Mouse (Mus musculus) embryonic facial prominence, embryonic 12.5 days (tissue): Measurements from ENCODE around the gene Ltbp4. TPM values are rescaled to one million over a fixed set of nuclear protein-coding genes. Genes with fewer than 3 reads are reported as not detected.

Experiments
- ATAC-seq: fragments of 200-750 bp; cut with Nextera tagmentation; 2 replicates; pipeline ENCODE4 v1.8.0; 2017; ENCODE audit not compliant: insufficient number of reproducible peaks, insufficient read depth, low FRiP score, low TSS enrichment
- H3K27ac ChIP-seq: fragments of 300-500 bp; sonication (generic); 2 replicates; pipeline ENCODE4 v1.5.1; 2016; ENCODE audit warnings: mild to moderate bottlenecking
- H3K27me3 ChIP-seq: fragments of 300-500 bp; sonication (generic); 2 replicates; pipeline ENCODE4 v1.6.1; 2016; ENCODE audit warnings: mild to moderate bottlenecking, moderate library complexity
- H3K36me3 ChIP-seq: fragments of 300-500 bp; sonication (generic); 2 replicates; pipeline ENCODE4 v1.6.1; 2016; ENCODE audit warnings: mild to moderate bottlenecking
- H3K4me1 ChIP-seq: fragments of 300-500 bp; sonication (generic); 2 replicates; pipeline ENCODE4 v1.6.1; 2016
- H3K4me2 ChIP-seq: fragments of 300-500 bp; sonication (generic); replicated peaks from 2 replicates; pipeline ENCODE4 v1.6.1; 2016; ENCODE audit warnings: mild to moderate bottlenecking, moderate library complexity
- H3K4me3 ChIP-seq: fragments of 300-500 bp; sonication (generic); 2 replicates; pipeline ENCODE4 v1.5.1; 2016; ENCODE audit warnings: mild to moderate bottlenecking
- H3K9ac ChIP-seq: fragments of 300-500 bp; sonication (generic); 2 replicates; pipeline ENCODE4 v1.6.1; 2016; ENCODE audit warnings: mild to moderate bottlenecking, moderate library complexity
- H3K9me3 ChIP-seq: fragments of 300-500 bp; sonication (generic); 2 replicates; pipeline ENCODE4 v1.6.1; 2016; ENCODE audit warnings: mild to moderate bottlenecking, moderate library complexity
- WGBS: fragments of 180-500 bp; shearing (Covaris S2); methylation state at CpG from one replicate; pipeline ENCODE4 v1.1.7; 2016; 5-methylcytosine and 5-hydroxymethylcytosine counted together
- polyA plus RNA-seq: library from polyadenylated mRNA; unstranded; fragments of >200 nt; fragmentation: Nextera tagmentation; extraction: Ambion mirVana; gene quantifications from 2 replicates; pipeline ENCODE4 v1.2.1, GENCODE M21; 2016

Gene Ltbp4
- polyA plus RNA-seq = 15.9 and 16.8 TPM in 2 replicates

DNA sequence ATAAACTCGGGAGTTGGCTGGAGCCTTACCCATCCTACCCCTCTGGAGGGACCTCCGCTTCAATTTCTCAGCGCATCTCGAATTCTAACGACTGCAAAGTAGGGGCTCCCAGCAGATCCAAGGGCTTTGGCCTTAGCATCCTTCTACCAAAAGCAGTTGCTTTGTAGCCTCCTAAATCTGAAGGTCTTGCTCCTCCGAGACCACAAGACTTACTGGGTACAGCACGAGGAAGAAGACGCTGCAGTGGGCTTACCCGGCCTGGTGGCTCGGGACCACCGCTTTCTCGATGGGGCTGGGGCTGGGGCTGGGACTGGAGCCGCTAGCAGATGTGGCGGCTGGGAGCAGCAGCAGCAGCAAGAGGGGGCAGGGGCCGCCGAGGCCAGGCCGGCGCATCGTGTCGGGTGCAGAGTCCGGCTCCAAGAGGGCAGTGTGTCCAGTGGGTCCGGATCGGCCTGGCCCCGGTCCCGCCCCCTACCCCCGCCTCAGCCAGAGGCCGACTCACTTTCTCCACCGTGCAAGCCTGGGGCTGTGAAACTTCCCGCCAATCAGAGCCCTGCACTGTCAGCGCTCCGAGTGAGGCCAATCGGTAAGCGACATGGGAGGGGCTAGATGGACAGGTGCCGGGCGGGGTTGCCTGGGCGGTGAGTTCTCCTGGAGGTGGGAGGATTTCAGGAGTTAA lies at the start of gene Ltbp4:
Gene Ltbp4 (minus strand): TSS at position 518 of the 679 bp plus-strand sequence.
- H3K27ac ChIP-seq = no peak within 1 kb of the TSS
- H3K4me1 ChIP-seq = peaks cover 40% of the 10 kb centered on the region
- WGBS = under 1% methylated on average over 36 of the region's 36 CpGs
- peak within 1 kb of the TSS; percentile 88 for H3K4me2 ChIP-seq
- H3K9me3 ChIP-seq = no peaks in the 10 kb centered on the region
- H3K36me3 ChIP-seq = peaks cover 9% of the 10 kb centered on the region
- peaks cover 40% of the 10 kb centered on the region for H3K27me3 ChIP-seq
- peak; percentile 45; the same call in 1 of the 2 replicates for ATAC-seq
- H3K4me3 ChIP-seq = peak within 1 kb of the TSS; percentile 43
- peak within 1 kb of the TSS; percentile 56 for H3K9ac ChIP-seq

DNA sequence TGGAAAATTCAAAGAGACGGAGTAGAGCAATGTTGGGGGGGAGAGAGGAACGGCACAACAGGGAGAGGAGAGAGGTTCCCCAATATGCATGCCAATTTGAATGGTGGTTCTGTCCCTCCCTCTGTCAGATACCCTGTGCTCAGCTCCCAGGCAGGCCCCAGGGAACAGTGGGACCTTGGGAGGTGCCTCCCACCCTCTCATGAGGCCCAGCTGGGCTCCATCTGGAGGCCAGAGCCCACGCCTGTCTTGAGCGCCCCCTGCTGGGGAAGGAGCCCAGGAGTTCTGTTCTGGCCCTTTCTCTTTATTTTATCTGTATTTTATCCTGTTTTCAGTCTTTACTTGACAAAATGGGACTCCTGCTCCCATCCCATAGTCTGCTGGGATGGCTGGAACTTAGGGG lies 47.2 kb upstream of the Ltbp4 start:
- ATAC-seq = no peak
- 32% methylated on average over 4 of the region's 4 CpGs for WGBS

GRCm38 (mm10) chr7:27384134-27384533 lies 46.6 kb upstream of the Ltbp4 start:
- Histone ChIP-seq H3K27me3 (peaks cover 7% of the 10 kb centered on the region; the same call in 1 of the 2 replicates), H3K9me3 (no peaks in the 10 kb centered on the region), H3K9ac (no peak overlapping the region), H3K4me1 (peaks cover 5% of the 10 kb centered on the region; the same call in 1 of the 2 replicates), H3K4me3 (no peak overlapping the region), H3K27ac (no peak overlapping the region), H3K36me3 (no peaks in the 10 kb centered on the region), H3K4me2 (no peak overlapping the region)
- 75% methylated on average over 5 of the region's 5 CpGs for WGBS
- ATAC-seq = no peak

More for the DNA sequence above, 47.2 kb upstream of the Ltbp4 start:
- H3K9me3 ChIP-seq = no peaks in the 10 kb centered on the region
- no peak overlapping the region for H3K4me2 ChIP-seq
- H3K27me3 ChIP-seq = 0 out of 2 replicates have a peak, but pooled peaks cover 3% of the 10 kb centered on the region
- H3K27ac ChIP-seq = no peak overlapping the region
- no peak overlapping the region for H3K4me3 ChIP-seq
- no peaks in the 10 kb centered on the region for H3K4me1 ChIP-seq
- H3K9ac ChIP-seq = no peak overlapping the region
- no peaks in the 10 kb centered on the region for H3K36me3 ChIP-seq

- Histone ChIP-seq H3K4me3 (no peak overlapping the region), H3K36me3 (no peaks in the 10 kb centered on the region), H3K9ac (no peak overlapping the region), H3K4me1 (peaks cover 5% of the 10 kb centered on the region; the same call in 1 of the 2 replicates), H3K27ac (no peak overlapping the region), H3K4me2 (no peak overlapping the region), H3K27me3 (peaks cover 7% of the 10 kb centered on the region; the same call in 1 of the 2 replicates), H3K9me3 (no peaks in the 10 kb centered on the region)
- 77% methylated on average over 1 of the region's 1 CpGs for WGBS
- ATAC-seq = no peak
Observed at GRCm38 (mm10) chr7:27383233-27383632, 45.7 kb upstream of the Ltbp4 start.

DNA sequence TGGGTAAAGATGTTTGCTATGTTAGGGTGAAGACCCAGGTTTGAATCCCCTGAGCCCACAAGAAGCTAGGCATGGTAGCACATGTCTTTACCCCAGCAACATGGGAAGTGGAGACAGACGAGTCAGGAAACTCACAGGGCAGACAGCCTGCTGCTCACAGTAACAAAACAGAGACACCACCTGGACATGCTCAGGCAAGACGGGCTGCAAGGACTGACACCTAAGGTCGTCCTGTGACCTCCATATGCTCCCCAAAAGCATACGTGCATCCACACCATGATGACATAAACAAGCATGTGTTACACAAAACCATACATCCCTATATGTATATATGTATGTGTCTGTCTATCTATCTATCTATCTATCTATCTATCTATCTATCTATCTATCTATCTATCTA lies 44.1 kb upstream of the Ltbp4 start:
- WGBS = 54% methylated on average over 4 of the region's 4 CpGs
- Histone ChIP-seq H3K9ac (no peak overlapping the region), H3K4me3 (no peak overlapping the region), H3K27ac (no peak overlapping the region), H3K4me2 (no peak overlapping the region), H3K27me3 (peaks cover 23% of the 10 kb centered on the region), H3K4me1 (peaks cover 5% of the 10 kb centered on the region; the same call in 1 of the 2 replicates), H3K9me3 (no peaks in the 10 kb centered on the region), H3K36me3 (no peaks in the 10 kb centered on the region)
- no peak for ATAC-seq

DNA sequence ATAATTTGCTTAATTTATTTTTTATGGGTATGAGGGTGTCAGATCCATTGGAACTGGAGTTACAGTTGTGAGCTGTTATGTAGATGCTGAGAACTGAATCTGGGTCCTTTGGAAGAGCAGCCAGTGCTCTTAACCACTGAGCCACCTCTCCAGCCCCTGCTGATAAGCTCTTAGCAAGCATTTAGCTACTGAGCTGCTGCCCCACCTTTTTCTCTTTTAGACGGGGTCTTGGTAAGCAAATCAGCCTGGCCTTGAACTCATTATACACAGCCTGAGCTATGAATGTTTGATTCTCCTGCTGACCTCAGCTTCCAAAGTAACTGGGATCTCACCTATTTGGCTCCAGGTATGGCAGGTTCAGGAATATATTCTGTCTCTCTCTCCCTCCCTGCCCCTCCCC lies 43.5 kb upstream of the Ltbp4 start:
- ATAC-seq = no peak
- no peak overlapping the region for H3K4me3 ChIP-seq
- H3K9me3 ChIP-seq = no peaks in the 10 kb centered on the region
- WGBS = 23% methylated on average over 1 of the region's 1 CpGs
- H3K27ac ChIP-seq = no peak overlapping the region
- no peaks in the 10 kb centered on the region for H3K36me3 ChIP-seq
- peaks cover 5% of the 10 kb centered on the region; the same call in 1 of the 2 replicates for H3K4me1 ChIP-seq
- H3K9ac ChIP-seq = no peak overlapping the region
- no peak overlapping the region for H3K4me2 ChIP-seq
- H3K27me3 ChIP-seq = peaks cover 28% of the 10 kb centered on the region

DNA sequence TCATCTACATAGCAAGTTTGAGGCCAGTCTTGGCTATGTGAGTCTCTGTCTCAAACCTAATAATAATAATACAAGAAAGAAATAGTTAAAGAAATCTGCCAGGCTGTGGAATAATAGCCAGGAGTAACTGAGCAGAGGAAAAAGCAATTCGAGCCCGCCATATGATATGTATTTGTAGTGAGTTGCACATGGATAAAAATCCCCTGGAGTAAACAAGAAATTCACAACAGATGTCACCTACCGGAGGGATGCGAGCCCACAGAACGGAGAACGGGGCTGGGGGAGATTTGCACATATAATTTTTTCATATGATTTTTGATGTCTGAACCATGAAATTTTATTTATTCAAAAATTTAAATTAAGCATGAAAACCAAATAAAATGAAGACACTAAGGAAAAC lies 42.3 kb upstream of the Ltbp4 start:
- Histone ChIP-seq H3K27ac (no peak overlapping the region; the same call in 1 of the 2 replicates), H3K4me3 (no peak overlapping the region), H3K4me1 (peaks cover 8% of the 10 kb centered on the region; the same call in 1 of the 2 replicates), H3K9ac (no peak overlapping the region), H3K9me3 (0 out of 2 replicates have a peak, but pooled peaks cover 2% of the 10 kb centered on the region), H3K4me2 (no peak overlapping the region), H3K27me3 (peaks cover 39% of the 10 kb centered on the region), H3K36me3 (no peaks in the 10 kb centered on the region)
- WGBS = 39% methylated on average over 6 of the region's 6 CpGs
- ATAC-seq = no peak

DNA sequence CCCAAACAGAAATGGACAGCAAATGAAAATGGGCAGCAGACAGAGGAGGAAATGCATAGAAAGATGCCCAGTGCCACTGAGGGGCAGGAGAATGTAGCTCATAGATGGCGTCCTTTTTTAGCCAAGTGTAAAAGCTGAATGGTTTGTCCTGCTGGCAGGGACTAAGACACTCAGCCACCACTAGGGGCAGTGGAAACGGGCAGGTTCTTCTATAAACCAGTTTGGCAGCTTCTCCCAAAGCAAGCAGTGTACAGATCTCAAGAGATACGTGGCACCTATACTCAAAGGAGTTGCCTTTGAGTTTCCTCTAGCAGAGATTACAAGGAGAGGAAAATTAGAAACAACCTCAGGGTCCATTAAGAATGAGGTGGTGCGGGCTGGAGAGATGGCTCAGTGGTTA lies 40.9 kb upstream of the Ltbp4 start:
- 26% methylated on average over 4 of the region's 4 CpGs for WGBS
- Histone ChIP-seq H3K9me3 (0 out of 2 replicates have a peak, but pooled peaks cover 2% of the 10 kb centered on the region), H3K27me3 (peaks cover 52% of the 10 kb centered on the region), H3K4me1 (peaks cover 8% of the 10 kb centered on the region; the same call in 1 of the 2 replicates), H3K9ac (no peak overlapping the region), H3K4me3 (no peak overlapping the region), H3K4me2 (no peak overlapping the region), H3K36me3 (no peaks in the 10 kb centered on the region), H3K27ac (no peak overlapping the region)
- ATAC-seq = peak; percentile 28; the same call in 1 of the 2 replicates

GRCm38 (mm10) chr7:27375274-27375673 lies 37.8 kb upstream of the Ltbp4 start:
- Histone ChIP-seq H3K9me3 (0 out of 2 replicates have a peak, but pooled peaks cover 2% of the 10 kb centered on the region), H3K9ac (no peak overlapping the region), H3K36me3 (no peaks in the 10 kb centered on the region), H3K4me2 (peak overlapping the region; percentile 29), H3K4me1 (peaks cover 8% of the 10 kb centered on the region; the same call in 1 of the 2 replicates), H3K27ac (no peak overlapping the region), H3K4me3 (peak overlapping the region; percentile 16; the same call in 1 of the 2 replicates), H3K27me3 (peaks cover 80% of the 10 kb centered on the region)
- 2% methylated on average over 22 of the region's 22 CpGs for WGBS
- no peak for ATAC-seq

GRCm38 (mm10) chr7:27371715-27372462 lies 34.4 kb upstream of the Ltbp4 start:
- 0 out of 2 replicates have a peak overlapping the region, but pooled peaks have one; percentile 17 for H3K9ac ChIP-seq
- WGBS = 5% methylated on average over 44 of the region's 44 CpGs
- ATAC-seq = peak; percentile 32; the same call in 1 of the 2 replicates

GRCm38 (mm10) chr7:27369111-27369510 lies 31.6 kb upstream of the Ltbp4 start:
- ATAC-seq = no peak
- Histone ChIP-seq H3K36me3 (no peaks in the 10 kb centered on the region), H3K9ac (no peak overlapping the region), H3K4me2 (no peak overlapping the region), H3K27me3 (peaks cover 99% of the 10 kb centered on the region), H3K4me1 (peaks cover 7% of the 10 kb centered on the region; the same call in 1 of the 2 replicates), H3K27ac (no peak overlapping the region), H3K4me3 (no peak overlapping the region), H3K9me3 (peaks cover 4% of the 10 kb centered on the region; the same call in 1 of the 2 replicates)
- WGBS = 85% methylated on average over 19 of the region's 19 CpGs

More at GRCm38 (mm10) chr7:27371715-27372462, 34.4 kb upstream of the Ltbp4 start:
- Histone ChIP-seq H3K36me3 (no peaks in the 10 kb centered on the region), H3K27ac (no peak overlapping the region), H3K4me1 (peaks cover 10% of the 10 kb centered on the region; the same call in 1 of the 2 replicates), H3K4me3 (peak overlapping the region; percentile 5; the same call in 1 of the 2 replicates), H3K27me3 (peaks cover 97% of the 10 kb centered on the region), H3K4me2 (peak overlapping the region; percentile 27), H3K9me3 (peaks cover 7% of the 10 kb centered on the region; the same call in 1 of the 2 replicates)
